Mouse (Mus musculus) urinary bladder, postnatal 25 days (tissue): ENCODE results near the gene Celf5.
"Not testable (repeated sequence)": the region's sequence is repeated elsewhere in the genome, so short reads cannot be mapped to it uniquely, and the experiment has no call there.

Source experiments
- DNase-seq: peaks from one replicate; pipeline ENCODE4 v3.0.0; 2022; ENCODE audit warnings: low spot score

The Celf5 gene

GRCm38 (mm10) chr10:81452237-81452946, 30.1 kb downstream of the Celf5 start:
- no peak for DNase-seq

- no peak for DNase-seq
Observed at GRCm38 (mm10) chr10:81451365-81451745, 31.2 kb downstream of the Celf5 start.

GRCm38 (mm10) chr10:81450641-81451364, 31.7 kb downstream of the Celf5 start:
- DNase-seq: no peak

DNA sequence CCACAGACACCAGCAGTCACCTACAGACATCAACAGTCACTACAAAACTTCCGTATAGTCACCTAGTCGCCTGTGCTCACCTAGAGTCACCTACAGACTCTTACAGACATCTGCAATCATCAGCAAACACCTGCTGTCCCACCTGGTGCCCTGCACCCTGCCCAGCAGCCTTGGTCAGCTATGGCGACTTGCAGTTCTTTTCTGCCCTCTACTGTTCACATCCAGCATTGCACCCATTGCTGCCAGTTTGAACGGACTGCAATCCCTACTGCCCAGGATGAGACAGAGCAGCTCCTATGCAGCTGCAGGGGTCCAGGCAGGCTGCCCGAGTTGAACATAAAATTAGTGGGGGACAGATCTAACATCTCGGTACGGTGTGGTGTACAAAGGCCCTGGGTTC, 32.4 kb downstream of the Celf5 start:
- DNase-seq: peak; percentile 77

DNA sequence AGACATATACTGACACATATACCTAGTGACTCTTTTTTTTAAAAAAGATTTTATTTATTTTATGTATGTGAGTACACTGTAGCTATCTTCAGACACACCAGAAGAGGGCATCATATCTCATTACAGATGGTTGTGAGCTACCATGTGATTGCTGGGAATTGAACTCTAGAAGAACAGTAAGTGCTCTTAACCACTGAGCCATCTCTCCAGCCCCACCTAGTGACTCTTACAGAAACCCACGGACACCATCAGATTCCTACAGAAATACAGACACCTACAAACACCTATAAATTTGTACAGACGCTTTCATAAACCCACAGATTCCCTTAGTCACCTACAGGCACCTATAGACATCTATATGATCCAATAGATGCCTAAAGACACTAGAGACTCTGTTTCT, 37.0 kb downstream of the Celf5 start:
- DNase-seq: not testable (repeated sequence)

GRCm38 (mm10) chr10:81441019-81441418, 41.5 kb downstream of the Celf5 start:
- no peak for DNase-seq

GRCm38 (mm10) chr10:81435436-81435835, 47.1 kb downstream of the Celf5 start:
- no peak for DNase-seq

GRCm38 (mm10) chr10:81434361-81435263, 47.9 kb downstream of the Celf5 start:
- DNase-seq: no peak

- no peak for DNase-seq
Observed at GRCm38 (mm10) chr10:81433541-81434289, 48.8 kb downstream of the Celf5 start.

GRCm38 (mm10) chr10:81432868-81433262, 49.6 kb downstream of the Celf5 start:
- DNase-seq: peak; percentile 81

GRCm38 (mm10) chr10:81432169-81432867, 50.2 kb downstream of the Celf5 start:
- DNase-seq: no peak

GRCm38 (mm10) chr10:81431526-81432168, 50.9 kb downstream of the Celf5 start:
- peak; percentile 10 for DNase-seq

DNA sequence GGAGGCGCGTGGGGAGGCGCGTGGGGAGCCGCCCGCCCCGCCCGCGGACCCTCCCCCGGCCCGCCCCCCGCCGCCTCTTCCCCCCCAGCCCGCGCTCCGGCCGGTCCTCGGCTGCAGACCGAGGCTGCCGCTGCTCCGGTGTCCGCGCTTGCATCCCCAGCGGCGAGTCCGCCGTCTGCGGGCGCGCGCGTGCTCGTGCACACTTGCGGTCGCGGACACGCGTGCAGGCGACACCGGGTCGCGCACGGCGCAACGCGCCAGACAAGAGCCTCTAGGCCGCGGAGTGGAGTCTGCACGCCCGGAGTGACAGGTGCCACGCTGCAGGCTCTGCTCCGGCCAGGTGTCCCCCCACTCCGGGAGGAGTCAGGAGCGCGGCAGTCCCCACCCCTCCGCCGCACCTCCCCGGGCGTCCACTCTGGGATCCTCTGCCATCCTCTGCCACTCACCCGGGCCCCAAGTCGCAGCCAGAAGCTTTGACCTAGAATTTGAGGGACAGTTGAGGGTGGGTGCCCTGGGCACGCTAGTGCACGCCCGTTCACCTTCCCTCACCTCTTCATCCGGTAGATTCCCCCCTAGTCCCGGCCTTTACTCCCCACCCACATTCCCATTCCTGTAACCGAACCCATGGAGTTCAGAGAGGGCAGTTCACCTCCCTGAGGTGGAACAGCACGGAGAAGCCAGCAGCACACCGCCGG, 51.5 kb downstream of the Celf5 start:
- peak; percentile 49 for DNase-seq

DNA sequence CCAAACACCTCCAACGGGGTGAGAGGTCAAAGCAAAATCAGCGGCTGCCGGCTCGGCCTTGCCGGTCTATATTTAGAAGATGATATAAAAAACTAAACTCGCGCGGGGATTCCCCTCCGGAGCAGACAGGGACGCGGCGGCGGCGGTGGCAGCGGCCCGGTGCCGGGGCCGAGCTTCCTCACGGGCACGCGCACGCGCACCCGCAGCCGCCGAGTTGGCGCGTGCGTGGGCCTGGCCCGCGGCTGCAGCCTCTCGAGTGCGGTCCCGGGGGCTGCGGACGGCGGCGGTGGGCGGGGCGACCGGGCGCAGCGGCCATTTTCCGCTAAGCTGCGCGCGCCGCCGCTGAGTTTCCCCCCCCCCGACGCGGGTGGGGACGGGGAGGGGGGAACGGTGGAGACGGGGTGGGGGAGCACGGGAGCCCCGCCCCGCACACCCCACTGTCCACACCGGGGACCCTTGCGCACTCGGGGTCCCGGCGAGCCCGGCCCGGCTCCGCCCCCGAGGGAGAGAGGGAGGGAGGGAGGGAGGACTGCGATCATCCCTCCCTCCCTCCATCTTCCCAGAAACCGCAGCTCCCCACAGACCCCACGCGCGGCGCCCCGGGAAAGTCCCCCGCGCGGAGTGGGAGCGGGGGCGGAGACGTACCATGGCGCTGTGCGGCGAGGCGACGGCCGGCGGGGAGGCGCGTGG, 52.2 kb downstream of the Celf5 start:
- DNase-seq: peak; percentile 75

- DNase-seq: peak; percentile 77
Observed at GRCm38 (mm10) chr10:81429605-81430061, 52.9 kb downstream of the Celf5 start.

- DNase-seq: peak; percentile 3
Observed at GRCm38 (mm10) chr10:81429092-81429491, 53.4 kb downstream of the Celf5 start.

- DNase-seq: no peak
Observed at GRCm38 (mm10) chr10:81428507-81428870, 54.0 kb downstream of the Celf5 start.

DNA sequence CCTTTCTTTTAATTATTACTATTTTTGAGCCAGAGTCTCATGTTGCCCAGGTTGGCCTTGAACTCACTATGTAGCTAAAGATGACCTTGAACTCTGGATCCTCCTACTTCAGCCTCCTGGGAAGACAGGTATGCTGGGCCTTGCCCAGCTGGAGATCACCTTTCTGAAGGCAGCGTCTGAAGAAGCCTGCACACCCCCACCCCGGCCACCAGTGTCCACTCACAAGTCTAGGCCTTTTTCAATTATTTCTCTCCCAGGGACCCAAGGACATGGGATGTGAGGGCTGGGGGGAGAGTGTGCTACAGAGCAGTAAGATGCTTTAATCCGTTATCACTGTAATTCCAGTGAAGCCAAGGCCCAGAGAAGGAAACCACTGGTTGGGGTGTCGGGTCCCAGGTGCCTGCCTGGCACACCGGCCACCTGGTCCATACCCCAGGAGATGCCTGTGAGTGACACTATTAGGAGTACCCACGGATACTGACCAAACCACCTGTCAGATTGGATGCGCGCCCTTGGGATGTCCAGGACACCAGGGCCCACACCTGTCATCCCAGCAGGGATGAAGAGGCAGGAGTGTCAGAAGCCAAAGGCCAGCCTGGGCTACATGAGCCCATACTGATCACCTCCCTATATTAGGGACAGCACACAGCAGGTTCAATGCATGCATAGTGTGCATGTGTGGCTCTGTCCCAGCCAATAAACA, 54.6 kb downstream of the Celf5 start:
- peak; percentile 3 for DNase-seq

GRCm38 (mm10) chr10:81427327-81427726, 55.2 kb downstream of the Celf5 start:
- peak; percentile 2 for DNase-seq
